Mouse (Mus musculus): ENCODE measurements around the gene Dgki. TPM values are rescaled to one million over a fixed set of nuclear protein-coding genes. Genes with fewer than 3 reads are reported as not detected.

Gene Dgki
- polyA plus RNA-seq, 1 experiment: not detected

GRCm38 (mm10) chr6:36812666-36813515 lies 487.1 kb downstream of the Dgki start:
- Histone ChIP-seq H3K79me3 (ENCODE audit: low read depth) (no peaks in the 10 kb centered on the region), H3K36me3 (ENCODE audit: control insufficient read depth, insufficient read depth) (no peaks in the 10 kb centered on the region), H3K27me3 (ENCODE audit: control insufficient read depth, insufficient read depth, insufficient read length) (no peaks in the 10 kb centered on the region), H3ac (ENCODE audit: control insufficient read depth, insufficient read length, low read depth) (no peak overlapping the region), H3K4me3 (ENCODE audit: insufficient read depth, poor library complexity, severe bottlenecking) (no peak overlapping the region), H3K79me2 (ENCODE audit: control insufficient read depth, insufficient read depth) (no peaks in the 10 kb centered on the region)
- TF ChIP-seq CEBPB (IDR thresholded peaks at IDR 0.05; ENCODE audit: low read depth) (no peak), MYOG (IDR thresholded peaks at IDR 0.05; ENCODE audit: control insufficient read depth, extremely low read depth, insufficient read length) (no peak), FOSL1 (IDR thresholded peaks at IDR 0.05; ENCODE audit: insufficient read depth, low read length, poor library complexity, severe bottlenecking) (no peak), MAX (IDR thresholded peaks at IDR 0.05) (no peak), CTCF (IDR thresholded peaks at IDR 0.05; ENCODE audit: control insufficient read depth, insufficient read depth, insufficient read length) (no peak), MYOD1 (IDR thresholded peaks at IDR 0.05; ENCODE audit: control insufficient read depth, insufficient read length, low read depth) (no peak), USF1 (IDR thresholded peaks at IDR 0.05; ENCODE audit: low read depth) (no peak)

GRCm38 (mm10) chr6:36810448-36810847 lies 489.5 kb downstream of the Dgki start:
- Histone ChIP-seq H3K36me3 (ENCODE audit: control insufficient read depth, insufficient read depth) (no peaks in the 10 kb centered on the region), H3K4me3 (ENCODE audit: insufficient read depth, poor library complexity, severe bottlenecking) (no peak overlapping the region), H3K79me2 (ENCODE audit: control insufficient read depth, insufficient read depth) (no peaks in the 10 kb centered on the region), H3K27me3 (ENCODE audit: control insufficient read depth, insufficient read depth, insufficient read length) (no peaks in the 10 kb centered on the region), H3K79me3 (ENCODE audit: low read depth) (no peaks in the 10 kb centered on the region), H3ac (ENCODE audit: control insufficient read depth, insufficient read length, low read depth) (no peak overlapping the region)
- no peak for TF ChIP-seq CEBPB (IDR thresholded peaks at IDR 0.05; ENCODE audit: low read depth)
- no peak for TF ChIP-seq MYOG (IDR thresholded peaks at IDR 0.05; ENCODE audit: control insufficient read depth, extremely low read depth, insufficient read length)
- no peak for TF ChIP-seq MAX (IDR thresholded peaks at IDR 0.05)
- no peak for TF ChIP-seq CTCF (IDR thresholded peaks at IDR 0.05; ENCODE audit: control insufficient read depth, insufficient read depth, insufficient read length)
- TF ChIP-seq MYOD1 (IDR thresholded peaks at IDR 0.05; ENCODE audit: control insufficient read depth, insufficient read length, low read depth): no peak
- TF ChIP-seq FOSL1 (IDR thresholded peaks at IDR 0.05; ENCODE audit: insufficient read depth, low read length, poor library complexity, severe bottlenecking): no peak
- no peak for TF ChIP-seq USF1 (IDR thresholded peaks at IDR 0.05; ENCODE audit: low read depth)

GRCm38 (mm10) chr6:36809747-36810285 lies 490.2 kb downstream of the Dgki start, which contains the start of gene Ptn:
TSS of gene Ptn (minus strand) at chr6:36810220.
- Histone ChIP-seq H3K79me2 (ENCODE audit: control insufficient read depth, insufficient read depth) (no peaks in the 10 kb centered on the region), H3ac (ENCODE audit: control insufficient read depth, insufficient read length, low read depth) (no peak within 1 kb of the TSS), H3K4me3 (ENCODE audit: insufficient read depth, poor library complexity, severe bottlenecking) (no peak within 1 kb of the TSS), H3K79me3 (ENCODE audit: low read depth) (no peaks in the 10 kb centered on the region), H3K27me3 (ENCODE audit: control insufficient read depth, insufficient read depth, insufficient read length) (no peaks in the 10 kb centered on the region), H3K36me3 (ENCODE audit: control insufficient read depth, insufficient read depth) (no peaks in the 10 kb centered on the region)
- TF ChIP-seq MYOG (IDR thresholded peaks at IDR 0.05; ENCODE audit: control insufficient read depth, extremely low read depth, insufficient read length): no peak
- TF ChIP-seq FOSL1 (IDR thresholded peaks at IDR 0.05; ENCODE audit: insufficient read depth, low read length, poor library complexity, severe bottlenecking): no peak
- TF ChIP-seq CEBPB (IDR thresholded peaks at IDR 0.05; ENCODE audit: low read depth): no peak
- TF ChIP-seq USF1 (IDR thresholded peaks at IDR 0.05; ENCODE audit: low read depth): no peak
- no peak for TF ChIP-seq MYOD1 (IDR thresholded peaks at IDR 0.05; ENCODE audit: control insufficient read depth, insufficient read length, low read depth)
- no peak for TF ChIP-seq CTCF (IDR thresholded peaks at IDR 0.05; ENCODE audit: control insufficient read depth, insufficient read depth, insufficient read length)
- no peak for TF ChIP-seq MAX (IDR thresholded peaks at IDR 0.05)

- no peaks in the 10 kb centered on the region for H3K36me3 ChIP-seq (ENCODE audit: control insufficient read depth, insufficient read depth)
- no peak overlapping the region for H3K4me3 ChIP-seq (ENCODE audit: insufficient read depth, poor library complexity, severe bottlenecking)
- H3K27me3 ChIP-seq (ENCODE audit: control insufficient read depth, insufficient read depth, insufficient read length): no peaks in the 10 kb centered on the region
- no peaks in the 10 kb centered on the region for H3K79me3 ChIP-seq (ENCODE audit: low read depth)
- no peaks in the 10 kb centered on the region for H3K79me2 ChIP-seq (ENCODE audit: control insufficient read depth, insufficient read depth)
- TF ChIP-seq USF1 (IDR thresholded peaks at IDR 0.05; ENCODE audit: low read depth) (no peak), FOSL1 (IDR thresholded peaks at IDR 0.05; ENCODE audit: insufficient read depth, low read length, poor library complexity, severe bottlenecking) (no peak), CEBPB (IDR thresholded peaks at IDR 0.05; ENCODE audit: low read depth) (no peak), MYOD1 (IDR thresholded peaks at IDR 0.05; ENCODE audit: control insufficient read depth, insufficient read length, low read depth) (no peak), MYOG (IDR thresholded peaks at IDR 0.05; ENCODE audit: control insufficient read depth, extremely low read depth, insufficient read length) (no peak), CTCF (IDR thresholded peaks at IDR 0.05; ENCODE audit: control insufficient read depth, insufficient read depth, insufficient read length) (no peak), MAX (IDR thresholded peaks at IDR 0.05) (no peak)
- H3ac ChIP-seq (ENCODE audit: control insufficient read depth, insufficient read length, low read depth): no peak overlapping the region
Observed at GRCm38 (mm10) chr6:36809311-36809726, 490.7 kb downstream of the Dgki start.

- H3K79me2 ChIP-seq (ENCODE audit: control insufficient read depth, insufficient read depth): no peaks in the 10 kb centered on the region
- no peaks in the 10 kb centered on the region for H3K27me3 ChIP-seq (ENCODE audit: control insufficient read depth, insufficient read depth, insufficient read length)
- no peak overlapping the region for H3K4me3 ChIP-seq (ENCODE audit: insufficient read depth, poor library complexity, severe bottlenecking)
- TF ChIP-seq USF1 (IDR thresholded peaks at IDR 0.05; ENCODE audit: low read depth) (no peak), FOSL1 (IDR thresholded peaks at IDR 0.05; ENCODE audit: insufficient read depth, low read length, poor library complexity, severe bottlenecking) (no peak)
- H3ac ChIP-seq (ENCODE audit: control insufficient read depth, insufficient read length, low read depth): no peak overlapping the region
- H3K79me3 ChIP-seq (ENCODE audit: low read depth): no peaks in the 10 kb centered on the region
- H3K36me3 ChIP-seq (ENCODE audit: control insufficient read depth, insufficient read depth): no peaks in the 10 kb centered on the region
Observed at GRCm38 (mm10) chr6:36808306-36809058, 491.5 kb downstream of the Dgki start.
